In genomic region chr12:42138694-42139442, GRCm38 (mm10) we compare ENCODE assay signal across 11 mouse cellular contexts.
DNase-seq lines count a peak whose midpoint lies in the region; ATAC-seq lines count a peak whose summit lies in the region.
"Had no signal": no experiment of that assay in that cellular context is flagged by ENCODE, and none has a peak within 500 bp of the region (broad histone marks: within the 10 kb centered on the region; RNA-seq: fewer than 3 reads in every experiment).

No protein-coding gene starts in this region.

- H3K4me3 ChIP-seq in midbrain, embryonic 11.5 days (ENCODE audit: low read depth, low read length), result no peak overlapping the region
- H3K4me3 ChIP-seq in midbrain, embryonic 10.5 days, result no peak overlapping the region
- no peak overlapping the region for H3K4me3 ChIP-seq in forebrain, embryonic 12.5 days (replicated peaks)
- H3K4me3 ChIP-seq: limb, embryonic 12.5 days had no signal

- ATAC-seq in midbrain, embryonic 11.5 days (ENCODE audit: low FRiP score), result peak; percentile 85
- ATAC-seq in forebrain, embryonic 12.5 days (ENCODE audit: low FRiP score), result peak; percentile 60; the same call in 1 of the 2 replicates

- H3K4me2 ChIP-seq in midbrain, embryonic 11.5 days, result no peak overlapping the region
- H3K4me2 ChIP-seq in forebrain, embryonic 12.5 days, result no peak overlapping the region
- H3K4me2 ChIP-seq: limb, embryonic 12.5 days had no signal

- H3K9ac ChIP-seq in midbrain, embryonic 11.5 days (ENCODE audit: low read length), result no peak overlapping the region
- no peak overlapping the region for H3K9ac ChIP-seq in forebrain, embryonic 12.5 days
- H3K9ac ChIP-seq: limb, embryonic 12.5 days had no signal

- no peaks in the 10 kb centered on the region for H3K36me3 ChIP-seq in midbrain, embryonic 11.5 days (ENCODE audit: control insufficient read depth, insufficient read depth, low read length)
- H3K36me3 ChIP-seq in midbrain, embryonic 10.5 days, result no peaks in the 10 kb centered on the region
- H3K36me3 ChIP-seq in forebrain, embryonic 12.5 days (replicated peaks), result no peaks in the 10 kb centered on the region
- H3K36me3 ChIP-seq: limb, embryonic 12.5 days had no signal

- no peaks in the 10 kb centered on the region for H3K9me3 ChIP-seq in midbrain, embryonic 11.5 days (ENCODE audit: control insufficient read depth, low read length)
- H3K9me3 ChIP-seq in midbrain, embryonic 10.5 days (replicated peaks), result peaks cover 7% of the 10 kb centered on the region; the same call in 1 of the 2 replicates
- peaks cover 6% of the 10 kb centered on the region; the same call in 1 of the 2 replicates for H3K9me3 ChIP-seq in forebrain, embryonic 12.5 days

- no peaks in the 10 kb centered on the region for H3K27me3 ChIP-seq in midbrain, embryonic 11.5 days (ENCODE audit: control insufficient read depth, insufficient read depth, low read length)
- no peaks in the 10 kb centered on the region for H3K27me3 ChIP-seq in midbrain, embryonic 10.5 days (ENCODE audit: low read depth, poor library complexity, severe bottlenecking)
- no peaks in the 10 kb centered on the region for H3K27me3 ChIP-seq in forebrain, embryonic 12.5 days
- H3K27me3 ChIP-seq: limb, embryonic 12.5 days had no signal

- intact Hi-C loops in left cerebral cortex, postnatal 4 days (cut with DNase I), result no loop called here

- H3K4me1 ChIP-seq in midbrain, embryonic 11.5 days (ENCODE audit: control insufficient read depth, insufficient read depth, low read length), result 0 out of 2 replicates have a peak, but pooled peaks cover 2% of the 10 kb centered on the region
- H3K4me1 ChIP-seq in midbrain, embryonic 10.5 days, result no peaks in the 10 kb centered on the region
- H3K4me1 ChIP-seq in forebrain, embryonic 12.5 days, result peaks cover 7% of the 10 kb centered on the region
- H3K4me1 ChIP-seq: limb, embryonic 12.5 days had no signal

- no peak overlapping the region for H3K27ac ChIP-seq in midbrain, embryonic 11.5 days (ENCODE audit: low read depth, low read length)
- no peak overlapping the region for H3K27ac ChIP-seq in midbrain, embryonic 10.5 days (replicated peaks)
- no peak overlapping the region for H3K27ac ChIP-seq in forebrain, embryonic 12.5 days
- H3K27ac ChIP-seq: limb, embryonic 12.5 days had no signal

- no peak for DNase-seq in midbrain, embryonic 11.5 days (ENCODE audit: low spot score, missing footprints)
- DNase-seq in midbrain, embryonic 10.5 days (ENCODE audit: low spot score), result no peak
- DNase-seq in mesoderm, embryonic 11.5 days (ENCODE audit: low read depth, low spot score), result peak; percentile 26
- DNase-seq in retina, postnatal 1 day, result peak; percentile 16
- DNase-seq in spleen, postnatal 10 days (ENCODE audit: low spot score in 2 of 2), result no peak
- DNase-seq in left cerebral cortex, postnatal 4 days, result no peak
- DNase-seq: adrenal gland, postnatal 25 days; heart, postnatal 36 days; lung, adult 18-20 months had no signal

- 68% methylated on average over 3 of the region's 3 CpGs for WGBS in midbrain, embryonic 11.5 days
- WGBS in midbrain, embryonic 10.5 days, result 72% methylated on average over 3 of the region's 3 CpGs
- WGBS in forebrain, embryonic 12.5 days, result 64% methylated on average over 3 of the region's 3 CpGs

Comparison
In these comparisons a context has a peak if more than half of its experiments do, and no peak if none do; other contexts are left out.
1. DNase-seq: peak in mesoderm, embryonic 11.5 days (single experiment) and retina, postnatal 1 day (single experiment); none in midbrain, embryonic 11.5 days (single experiment), midbrain, embryonic 10.5 days (single experiment), spleen, postnatal 10 days (0 of 2) and left cerebral cortex, postnatal 4 days (single experiment).